Mouse (Mus musculus): ENCODE measurements around the gene Gm17949.

Gene Gm17949

GRCm38 (mm10) chr17:56990115-56990746, 21.0 kb upstream of the Gm17949 start, which contains the start of gene Clpp:
Clpp (plus strand) TSS chr17:56990305.
- DNase-seq (ENCODE audit: low read depth, low spot score) = peak; percentile 89

DNA sequence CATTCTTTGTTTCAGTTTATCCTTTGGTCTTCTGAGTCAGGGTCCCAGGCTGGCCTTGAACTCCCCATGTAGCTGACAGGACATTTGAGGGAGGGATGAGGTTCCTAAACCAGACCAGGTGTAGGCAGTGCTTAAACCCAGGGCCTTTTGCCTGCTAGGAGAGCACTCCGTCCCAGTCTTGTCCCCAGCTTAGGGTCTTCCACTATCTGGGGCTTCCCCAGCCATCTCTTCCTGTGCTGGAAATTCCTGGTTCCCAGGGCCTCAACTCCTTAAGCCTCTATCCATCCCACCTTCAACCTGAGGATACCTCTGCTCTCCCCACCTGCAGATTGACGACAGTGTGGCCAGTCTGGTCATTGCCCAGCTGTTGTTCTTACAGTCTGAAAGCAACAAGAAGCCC, 20.3 kb upstream of the Gm17949 start:
- DNase-seq (ENCODE audit: low read depth, low spot score) = no peak

DNA sequence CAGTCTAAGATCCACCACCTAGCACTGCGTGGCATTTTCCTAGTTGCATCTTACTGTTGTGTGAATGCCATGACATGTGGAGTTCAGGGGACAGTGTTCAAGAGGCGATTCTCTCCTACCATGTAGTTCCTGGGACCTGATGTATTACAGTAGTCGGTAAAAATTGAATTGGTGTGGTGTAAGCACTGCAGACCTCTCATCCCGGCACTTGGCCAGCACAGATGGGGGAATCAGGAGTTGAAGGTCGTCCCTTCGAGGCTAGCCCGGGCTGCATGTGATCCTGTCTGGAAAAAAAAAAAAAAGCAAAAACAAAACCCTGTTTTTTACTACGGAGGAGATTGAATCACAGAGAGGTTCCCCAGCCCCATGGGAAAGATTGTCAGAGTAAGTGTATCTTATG, 16.2 kb upstream of the Gm17949 start:
- no peak for DNase-seq (ENCODE audit: low read depth, low spot score)

- no peak for DNase-seq (ENCODE audit: low read depth, low spot score)
Observed at GRCm38 (mm10) chr17:56996506-56996905, 14.8 kb upstream of the Gm17949 start.

DNA sequence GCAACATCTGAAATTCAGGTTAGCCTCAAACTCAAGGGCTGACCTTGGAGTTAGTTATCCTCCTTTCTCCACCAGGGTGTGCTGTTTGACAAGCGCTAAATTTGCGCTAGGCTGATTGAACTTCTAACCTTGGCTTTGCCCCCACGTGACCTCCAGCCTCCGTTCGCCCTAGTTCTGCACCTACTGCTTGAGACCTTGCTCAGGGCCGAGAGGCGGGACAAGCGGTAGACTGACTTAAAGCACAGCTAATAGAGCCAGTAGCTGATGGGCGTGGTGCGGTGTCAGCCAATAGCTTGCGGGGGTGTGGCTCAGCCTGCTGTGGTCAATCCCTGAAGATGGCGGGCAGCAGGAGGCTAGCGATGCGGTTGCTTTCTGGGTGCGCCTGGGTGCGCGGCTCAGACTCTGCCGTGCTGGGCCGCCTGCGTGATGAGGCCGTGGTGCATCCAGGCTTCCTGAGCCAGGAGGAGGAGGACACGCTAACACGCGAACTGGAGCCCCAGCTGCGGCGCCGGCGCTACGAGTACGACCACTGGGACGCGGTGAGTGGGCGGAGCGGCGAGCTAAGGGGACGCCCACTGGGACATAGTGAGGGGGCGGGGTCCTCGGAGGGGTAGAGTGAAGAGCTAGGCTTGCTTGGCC, 14.1 kb upstream of the Gm17949 start, which contains the start of gene Alkbh7:
TSS of gene Alkbh7 (plus strand) at position 311 of the 639 bp plus-strand sequence.
- DNase-seq (ENCODE audit: low read depth, low spot score) = peak; percentile 97

GRCm38 (mm10) chr17:56999414-56999813, 11.9 kb upstream of the Gm17949 start:
- no peak for DNase-seq (ENCODE audit: low read depth, low spot score)

GRCm38 (mm10) chr17:56999968-57000609, 11.2 kb upstream of the Gm17949 start, which contains the start of gene Pspn:
Pspn (minus strand) TSS chr17:57000018.
- no peak for DNase-seq (ENCODE audit: low read depth, low spot score)

GRCm38 (mm10) chr17:57001228-57001627, 10.0 kb upstream of the Gm17949 start:
- DNase-seq (ENCODE audit: low read depth, low spot score) = no peak

GRCm38 (mm10) chr17:57003994-57004393, 7.3 kb upstream of the Gm17949 start:
- no peak for DNase-seq (ENCODE audit: low read depth, low spot score)

DNA sequence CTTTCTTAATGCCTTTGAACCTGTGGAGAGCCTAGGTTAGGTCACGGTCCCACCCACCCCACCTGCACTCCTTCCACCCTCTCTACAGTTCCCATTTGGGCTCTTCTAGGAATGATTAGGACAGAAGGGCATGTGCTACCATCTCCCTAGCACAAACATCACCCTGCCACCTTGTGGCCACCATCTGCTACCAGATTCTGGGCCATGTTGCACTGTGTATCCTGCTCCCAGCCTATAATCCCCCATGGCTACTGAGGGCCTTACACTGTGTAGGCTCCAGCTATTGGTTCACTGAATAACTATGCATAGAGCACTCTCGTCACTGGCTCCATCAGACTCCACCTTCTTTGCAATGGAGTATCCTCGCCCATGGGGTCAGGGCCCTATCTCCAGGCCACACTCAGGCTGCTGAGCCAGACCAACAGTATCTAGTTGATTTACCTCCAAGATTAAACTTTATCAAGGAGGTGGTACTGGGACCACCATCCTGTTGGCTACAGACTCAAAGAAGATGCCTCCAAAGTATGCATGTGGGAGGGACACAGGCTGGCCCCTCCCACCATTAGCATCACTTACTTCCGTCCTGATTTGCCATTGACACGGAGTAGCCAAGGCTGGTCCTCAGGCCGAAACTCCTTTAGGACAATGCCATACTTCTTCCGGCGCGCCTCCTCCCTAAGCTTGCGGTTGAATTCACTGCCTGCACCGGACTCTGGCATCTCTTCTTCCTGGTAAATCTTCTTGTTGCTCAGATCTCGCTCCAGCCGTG, 3.9 kb upstream of the Gm17949 start:
- no peak for DNase-seq (ENCODE audit: low read depth, low spot score)

- DNase-seq (ENCODE audit: low read depth, low spot score) = no peak
Observed at GRCm38 (mm10) chr17:57010911-57011235, 396 bp upstream of the Gm17949 start.

DNA sequence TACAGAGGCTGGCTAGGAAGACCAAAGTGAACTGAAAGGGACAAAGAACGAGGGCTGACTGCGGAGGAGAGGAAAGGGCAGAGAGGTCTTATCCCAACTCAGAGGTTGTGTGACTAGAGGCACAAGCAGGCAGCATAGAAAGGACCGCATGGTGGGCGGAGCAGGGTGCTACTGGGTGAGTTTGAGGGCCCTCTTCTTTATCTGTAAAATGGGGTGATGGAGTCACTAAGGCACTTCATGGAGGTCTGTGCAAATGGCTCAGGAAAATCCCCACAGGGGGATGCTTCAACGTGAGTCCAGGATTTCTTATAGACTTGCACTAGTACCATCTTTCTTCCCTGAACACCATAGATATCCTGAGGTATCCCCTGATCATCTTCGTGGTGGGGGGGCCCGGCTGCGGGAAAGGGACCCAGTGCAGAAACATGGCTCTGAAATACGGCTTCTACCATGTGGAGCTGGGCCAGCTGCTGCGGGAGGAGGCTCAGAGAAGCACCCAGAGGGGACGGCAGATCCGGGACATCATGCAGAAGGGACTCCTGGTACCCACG, 1.1 kb downstream of the Gm17949 start:
- DNase-seq (ENCODE audit: low read depth, low spot score) = no peak

- no peak for DNase-seq (ENCODE audit: low read depth, low spot score)
Observed at GRCm38 (mm10) chr17:57019693-57020092, 8.4 kb downstream of the Gm17949 start.

GRCm38 (mm10) chr17:57020960-57021359, 9.7 kb downstream of the Gm17949 start:
- no peak for DNase-seq (ENCODE audit: low read depth, low spot score)

GRCm38 (mm10) chr17:57027471-57027870, 16.2 kb downstream of the Gm17949 start:
- DNase-seq (ENCODE audit: low read depth, low spot score) = no peak

DNA sequence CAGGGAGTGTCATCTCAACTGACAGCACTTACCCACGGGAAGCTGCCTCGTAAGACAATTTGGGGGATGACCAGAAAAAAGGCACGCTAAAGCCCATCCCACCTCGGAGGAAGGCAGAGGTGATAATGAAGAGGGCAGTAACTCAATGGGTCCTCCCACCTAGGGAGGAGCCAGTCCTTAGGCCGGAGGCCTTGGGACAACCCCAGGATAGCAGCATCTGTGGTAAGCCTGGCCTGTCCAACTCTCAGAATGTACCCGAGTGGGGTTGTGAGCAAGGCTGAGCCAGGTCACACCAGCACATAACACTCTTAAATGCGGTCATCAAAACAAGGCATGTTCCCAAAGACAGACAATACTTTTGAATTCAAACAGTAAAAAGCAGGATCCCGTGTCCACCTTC, 18.4 kb downstream of the Gm17949 start:
- DNase-seq (ENCODE audit: low read depth, low spot score) = no peak

GRCm38 (mm10) chr17:57030931-57031660, 19.8 kb downstream of the Gm17949 start, which contains the start of gene Khsrp:
Khsrp (minus strand) TSS chr17:57031522.
- DNase-seq (ENCODE audit: low read depth, low spot score) = no peak

GRCm38 (mm10) chr17:57031661-57032420, 20.6 kb downstream of the Gm17949 start:
- DNase-seq (ENCODE audit: low read depth, low spot score) = peak; percentile 100

- DNase-seq (ENCODE audit: low read depth, low spot score) = no peak
Observed at GRCm38 (mm10) chr17:57032854-57033253, 21.6 kb downstream of the Gm17949 start.

DNA sequence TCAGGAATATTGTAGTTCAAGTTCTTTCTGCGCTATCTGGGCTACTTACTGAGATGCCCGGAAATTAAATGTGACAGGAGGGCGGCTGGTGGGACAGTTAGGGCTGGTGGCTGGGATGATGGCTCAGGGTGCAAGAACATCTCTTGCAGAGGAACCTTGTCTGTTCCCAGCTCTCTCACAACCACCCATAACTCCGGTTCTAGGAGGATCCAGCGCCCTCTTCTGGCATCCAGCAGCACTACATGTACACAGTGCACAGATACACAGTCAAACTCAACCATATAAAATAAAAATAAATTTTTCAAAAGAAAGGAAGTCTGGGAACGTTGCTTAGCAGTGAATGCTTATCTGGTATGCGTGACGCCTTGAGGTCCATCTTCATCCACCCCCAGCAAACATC, 27.7 kb downstream of the Gm17949 start:
- no peak for DNase-seq (ENCODE audit: low read depth, low spot score)
